Mouse (Mus musculus) liver, embryonic 13.5 days (tissue): Measurements from ENCODE around the gene Gm14137. TPM values are rescaled to one million over a fixed set of nuclear protein-coding genes. Genes with fewer than 3 reads are reported as not detected.
A peak's percentile ranks its signal among the peaks of the same experiment; 100 is the strongest.

Experiments
- ATAC-seq: fragments of 200-750 bp; cut with Nextera tagmentation; 2 replicates; pipeline ENCODE4 v1.8.0; 2017; ENCODE audit warnings: low read depth, mild to moderate bottlenecking, moderate number of reproducible peaks, moderate library complexity
- DNase-seq: peaks from one replicate; pipeline ENCODE4 v3.0.0; 2022
- H3K27ac ChIP-seq: fragments of 300-500 bp; sonication (generic); 2 replicates; pipeline ENCODE4 v1.5.1; 2015; ENCODE audit warnings: moderate library complexity, mild to moderate bottlenecking, inconsistent platforms
- H3K27me3 ChIP-seq: fragments of 300-500 bp; sonication (generic); 2 replicates; pipeline ENCODE4 v1.6.1; 2015; ENCODE audit warnings: mild to moderate bottlenecking, inconsistent platforms
- H3K36me3 ChIP-seq: fragments of 300-500 bp; sonication (generic); 2 replicates; pipeline ENCODE4 v1.6.1; 2015; ENCODE audit warnings: mild to moderate bottlenecking, inconsistent platforms
- H3K4me1 ChIP-seq: fragments of 300-500 bp; sonication (generic); replicated peaks from 2 replicates; pipeline ENCODE4 v1.6.1; 2015; ENCODE audit warnings: inconsistent platforms
- H3K4me2 ChIP-seq: fragments of 300-500 bp; sonication (generic); 2 replicates; pipeline ENCODE4 v1.6.1; 2015; ENCODE audit warnings: inconsistent platforms, mild to moderate bottlenecking, moderate library complexity
- H3K4me3 ChIP-seq: fragments of 300-500 bp; sonication (generic); replicated peaks from 2 replicates; pipeline ENCODE4 v1.5.1; 2015; ENCODE audit warnings: mild to moderate bottlenecking, inconsistent platforms
- H3K9ac ChIP-seq: fragments of 300-500 bp; sonication (generic); 2 replicates; pipeline ENCODE4 v1.6.1; 2015; ENCODE audit warnings: mild to moderate bottlenecking, inconsistent platforms
- H3K9me3 ChIP-seq: fragments of 300-500 bp; sonication (generic); replicated peaks from 2 replicates; pipeline ENCODE4 v1.6.1; 2016; ENCODE audit warnings: inconsistent platforms
- WGBS: fragments of 180-500 bp; shearing (Covaris S2); methylation state at CpG from one replicate; pipeline ENCODE4 v1.1.7; 2015; ENCODE audit not compliant: insufficient replicate concordance; 5-methylcytosine and 5-hydroxymethylcytosine counted together
- polyA plus RNA-seq: library from polyadenylated mRNA; unstranded; fragments of >200 nt; fragmentation: Nextera tagmentation; extraction: Ambion mirVana; gene quantifications from 2 replicates; pipeline ENCODE4 v1.2.1, GENCODE M21; 2015

Gm14137 gene
- polyA plus RNA-seq, 1 experiment from 2014 or later = 0.12 TPM

GRCm38 (mm10) chr2:119198049-119198448 is 23.7 kb downstream of the Gm14137 start:
- 40% methylated on average over 1 of the region's 1 CpGs for WGBS
- ATAC-seq (no peak), DNase-seq (no peak)
- Histone ChIP-seq H3K4me3 (no peak overlapping the region), H3K27me3 (no peaks in the 10 kb centered on the region), H3K4me1 (peaks cover 17% of the 10 kb centered on the region; the same call in 1 of the 2 replicates), H3K4me2 (no peak overlapping the region), H3K36me3 (no peaks in the 10 kb centered on the region), H3K27ac (no peak overlapping the region), H3K9ac (no peak overlapping the region), H3K9me3 (no peaks in the 10 kb centered on the region)

DNA sequence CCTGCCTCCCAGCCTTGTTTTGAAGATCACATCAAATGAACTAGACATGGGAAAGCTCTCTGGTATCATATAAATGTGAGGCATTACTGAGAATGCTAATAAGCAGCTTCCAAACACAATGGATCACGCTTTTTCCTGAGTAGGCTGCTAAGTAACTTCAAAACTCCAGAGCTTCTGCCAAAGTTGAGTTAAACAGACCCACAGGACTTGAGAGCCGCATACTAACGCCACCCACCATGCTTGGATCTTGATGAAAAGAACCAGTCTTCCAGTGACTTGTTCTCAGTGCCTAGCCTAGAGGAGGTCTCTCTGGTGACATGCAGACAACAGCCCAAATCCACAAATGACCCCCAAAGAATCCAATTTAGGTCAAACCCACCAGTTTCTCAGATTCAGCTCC is 24.6 kb downstream of the Gm14137 start:
- Histone ChIP-seq H3K27me3 (no peaks in the 10 kb centered on the region), H3K27ac (no peak overlapping the region), H3K36me3 (no peaks in the 10 kb centered on the region), H3K4me1 (peaks cover 22% of the 10 kb centered on the region; the same call in 1 of the 2 replicates), H3K4me2 (no peak overlapping the region), H3K9me3 (no peaks in the 10 kb centered on the region), H3K9ac (no peak overlapping the region), H3K4me3 (no peak overlapping the region)
- ATAC-seq = no peak
- WGBS = 73% methylated on average over 3 of the region's 3 CpGs
- no peak for DNase-seq

- Histone ChIP-seq H3K27me3 (no peaks in the 10 kb centered on the region), H3K4me1 (peaks cover 16% of the 10 kb centered on the region), H3K4me2 (no peak overlapping the region), H3K36me3 (no peaks in the 10 kb centered on the region), H3K9me3 (no peaks in the 10 kb centered on the region), H3K4me3 (no peak overlapping the region), H3K27ac (no peak overlapping the region), H3K9ac (no peak overlapping the region)
- ATAC-seq (no peak), DNase-seq (no peak)
- 60% methylated on average over 5 of the region's 5 CpGs for WGBS
These were observed 28.7 kb downstream of the Gm14137 start for GRCm38 (mm10) chr2:119202914-119203453.

DNA sequence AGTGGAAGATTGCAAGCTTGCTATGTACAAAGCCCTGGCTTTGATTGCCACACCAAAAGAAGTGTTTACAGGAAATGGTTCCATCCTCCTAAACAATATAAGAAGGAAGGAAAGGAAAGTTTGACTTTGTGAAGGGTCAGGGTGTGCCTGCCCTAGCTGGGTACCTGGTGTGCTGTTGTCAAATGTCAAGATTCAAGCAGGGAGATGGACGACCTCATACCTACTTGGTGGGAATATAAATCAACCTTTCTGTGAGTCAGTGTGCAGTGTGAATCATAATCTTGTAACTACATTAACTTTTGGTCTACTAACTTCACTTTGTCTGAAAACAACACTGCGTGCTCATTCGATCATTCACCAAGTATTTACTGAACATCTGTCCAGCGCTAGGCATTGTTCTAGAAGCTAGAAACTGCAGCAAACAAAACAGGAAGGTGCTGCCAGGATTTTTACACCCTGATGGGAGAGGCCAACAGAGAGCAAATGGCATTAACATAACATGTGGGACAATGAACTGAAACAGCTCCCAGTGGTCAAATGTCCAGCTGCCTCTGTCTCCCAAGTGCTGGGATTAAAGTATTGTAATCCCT is 29.7 kb downstream of the Gm14137 start:
- Histone ChIP-seq H3K9ac (no peak overlapping the region), H3K27ac (no peak overlapping the region), H3K4me2 (no peak overlapping the region), H3K4me1 (peaks cover 17% of the 10 kb centered on the region), H3K4me3 (no peak overlapping the region), H3K36me3 (no peaks in the 10 kb centered on the region), H3K9me3 (no peaks in the 10 kb centered on the region), H3K27me3 (no peaks in the 10 kb centered on the region)
- DNase-seq (no peak), ATAC-seq (no peak)
- 67% methylated on average over 4 of the region's 4 CpGs for WGBS

DNA sequence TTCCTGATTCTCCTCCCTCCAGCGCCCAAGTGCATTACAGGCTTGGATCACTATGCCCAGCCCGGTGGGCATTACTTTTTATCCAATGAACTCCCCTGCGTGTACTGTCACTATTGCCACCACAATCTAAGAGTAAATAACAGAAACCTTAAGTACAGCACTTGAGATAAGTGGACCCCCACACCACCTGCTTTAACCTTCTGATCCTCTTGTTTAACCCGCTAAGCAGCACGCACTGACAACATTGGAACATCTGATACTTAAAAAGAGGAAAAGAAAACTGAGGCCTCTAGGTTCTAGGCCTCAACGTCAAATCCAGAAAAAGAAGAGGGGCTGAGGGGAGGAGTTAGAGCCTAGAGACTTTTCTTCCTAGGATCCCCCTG is 33.6 kb downstream of the Gm14137 start:
- 17% methylated on average over 6 of the region's 6 CpGs for WGBS
- Histone ChIP-seq H3K9me3 (no peaks in the 10 kb centered on the region), H3K9ac (peak overlapping the region; percentile 81), H3K27ac (peak overlapping the region; percentile 85), H3K4me3 (peak overlapping the region; percentile 78), H3K4me1 (peaks cover 35% of the 10 kb centered on the region), H3K27me3 (no peaks in the 10 kb centered on the region), H3K4me2 (peak overlapping the region; percentile 78), H3K36me3 (peaks cover 24% of the 10 kb centered on the region)
- DNase-seq (no peak), ATAC-seq (no peak)

GRCm38 (mm10) chr2:119208344-119209175 is 34.3 kb downstream of the Gm14137 start, which contains the start of the genes Zfyve19 and Dnajc17:
TSS of gene Zfyve19 (plus strand) at chr2:119208617.
TSS of gene Dnajc17 (minus strand) at chr2:119208795.
- Histone ChIP-seq H3K27ac (peak within 1 kb of the TSS; percentile 85), H3K9me3 (no peaks in the 10 kb centered on the region), H3K4me2 (peak within 1 kb of the TSS; percentile 78), H3K4me1 (peaks cover 34% of the 10 kb centered on the region), H3K4me3 (peak within 1 kb of the TSS; percentile 78), H3K27me3 (no peaks in the 10 kb centered on the region), H3K36me3 (peaks cover 24% of the 10 kb centered on the region), H3K9ac (peak within 1 kb of the TSS; percentile 81)
- DNase-seq (peak; percentile 95), ATAC-seq (peak; percentile 97)
- under 1% methylated on average over 51 of the region's 51 CpGs for WGBS

DNA sequence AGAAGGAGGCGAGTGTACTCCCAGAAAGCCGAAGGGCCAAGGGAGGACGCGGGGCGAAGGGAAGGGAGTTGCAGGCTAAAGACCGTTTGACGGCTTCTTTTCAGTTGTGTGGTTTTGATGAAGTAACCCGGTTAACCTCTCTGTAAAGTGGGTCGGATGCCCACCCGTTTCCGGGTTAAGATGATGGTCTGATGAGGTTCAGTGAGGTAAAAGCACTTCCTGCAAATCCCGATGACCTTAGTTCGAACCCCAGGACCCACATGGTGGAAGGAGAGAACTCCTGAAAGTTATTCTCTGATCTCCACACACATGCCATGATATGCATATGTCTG is 34.8 kb downstream of the Gm14137 start:
- DNase-seq (no peak), ATAC-seq (no peak)
- Histone ChIP-seq H3K4me2 (peak overlapping the region; percentile 78), H3K4me1 (peaks cover 30% of the 10 kb centered on the region), H3K27me3 (no peaks in the 10 kb centered on the region), H3K4me3 (peak overlapping the region; percentile 78), H3K27ac (peak overlapping the region; percentile 65; the same call in 1 of the 2 replicates), H3K36me3 (peaks cover 24% of the 10 kb centered on the region), H3K9ac (peak overlapping the region; percentile 81), H3K9me3 (no peaks in the 10 kb centered on the region)
- WGBS = under 1% methylated on average over 13 of the region's 13 CpGs

Other genes starting within 250 kb of the Gm14137 start
- 5.2 and 5.4 TPM in 2 replicates for gene Chst14, start 248.0 kb upstream of the Gm14137 start, polyA plus RNA-seq
- gene Ccdc32, start 145.1 kb upstream of the Gm14137 start, polyA plus RNA-seq = 16.0 and 19.3 TPM in 2 replicates
- gene Rpusd2, start 139.7 kb upstream of the Gm14137 start, polyA plus RNA-seq = 4.5 and 4.8 TPM in 2 replicates
- 70.0 and 87.7 TPM in 2 replicates for gene Knl1, start 127.4 kb upstream of the Gm14137 start, polyA plus RNA-seq
- gene Rad51, start 61.7 kb upstream of the Gm14137 start, polyA plus RNA-seq = 38.4 and 45.1 TPM in 2 replicates
- 55.3 and 61.6 TPM in 2 replicates for gene Rmdn3, start 17.5 kb upstream of the Gm14137 start, polyA plus RNA-seq
- gene Gchfr, start 6.7 kb upstream of the Gm14137 start, polyA plus RNA-seq = 39.4 and 47.1 TPM in 2 replicates
- 20.0 and 27.2 TPM in 2 replicates for gene Zfyve19, start 34.1 kb downstream of the Gm14137 start, polyA plus RNA-seq
- gene Dnajc17, start 34.3 kb downstream of the Gm14137 start, polyA plus RNA-seq = 9.9 and 11.4 TPM in 2 replicates
- not detected in 2 replicates for gene Ppp1r14d, start 55.4 kb downstream of the Gm14137 start, polyA plus RNA-seq
- gene Spint1, start 62.9 kb downstream of the Gm14137 start, polyA plus RNA-seq = 0.09 and 0.36 TPM in 2 replicates
- 0.08 and 0.16 TPM in 2 replicates for gene Rhov, start 96.8 kb downstream of the Gm14137 start, polyA plus RNA-seq
- 6.5 and 6.6 TPM in 2 replicates for gene Vps18, start 114.2 kb downstream of the Gm14137 start, polyA plus RNA-seq
- 1.7 and 1.9 TPM in 2 replicates for gene Dll4, start 151.3 kb downstream of the Gm14137 start, polyA plus RNA-seq
- 1.0 and 2.0 TPM in 2 replicates for gene Chac1, start 176.7 kb downstream of the Gm14137 start, polyA plus RNA-seq